Mouse (Mus musculus): ENCODE data around the gene 1110008L16Rik. TPM values are rescaled to one million over a fixed set of nuclear protein-coding genes. Genes with fewer than 3 reads are reported as not detected.

1110008L16Rik gene
- 9.9 TPM for polyA plus RNA-seq (2017; shearing (Covaris generic))

GRCm38 (mm10) chr12:55299336-55299735 lies at the start of gene 1110008L16Rik:
TSS of gene 1110008L16Rik (plus strand) at chr12:55299577.

GRCm38 (mm10) chr12:55302485-55303441 lies 3.4 kb downstream of the 1110008L16Rik start, which contains the start of gene Ppp2r3c:
TSS of gene Ppp2r3c (minus strand) at chr12:55302998.

GRCm38 (mm10) chr12:55384023-55384749 lies 84.8 kb downstream of the 1110008L16Rik start, which contains the start of gene Psma6:
TSS of gene Psma6 (plus strand) at chr12:55384222.

Other genes starting within 250 kb of the 1110008L16Rik start
- gene 2700097O09Rik, start 219.5 kb upstream of the 1110008L16Rik start, polyA plus RNA-seq (2017; shearing (Covaris generic)) = 22.9 TPM
- 176 TPM for gene Srp54a, start 219.3 kb upstream of the 1110008L16Rik start, polyA plus RNA-seq (2017; shearing (Covaris generic))
- 22.7 TPM for gene Fam177a, start 175.1 kb upstream of the 1110008L16Rik start, polyA plus RNA-seq (2017; shearing (Covaris generic))
- 37.2 TPM for gene Srp54b, start 144.5 kb upstream of the 1110008L16Rik start, polyA plus RNA-seq (2017; shearing (Covaris generic))
- gene 1700047I17Rik2, start 100.0 kb upstream of the 1110008L16Rik start, polyA plus RNA-seq (2017; shearing (Covaris generic)) = not detected
- 86.2 TPM for gene Srp54c, start 69.4 kb upstream of the 1110008L16Rik start, polyA plus RNA-seq (2017; shearing (Covaris generic))
- gene Ppp2r3c, start 3.4 kb downstream of the 1110008L16Rik start, polyA plus RNA-seq (2017; shearing (Covaris generic)) = 18.3 TPM
- gene Psma6, start 84.6 kb downstream of the 1110008L16Rik start, polyA plus RNA-seq (2017; shearing (Covaris generic)) = 296 TPM
- gene Nfkbia, start 193.1 kb downstream of the 1110008L16Rik start, polyA plus RNA-seq (2017; shearing (Covaris generic)) = 895 TPM

Measured in inflammation-experienced regulatory T-cells, adult 16 weeks (primary cell).